Mouse (Mus musculus) embryo, embryonic 10.5 days (tissue): ENCODE measurements around the gene Inpp4a.

ENCODE experiments used
- DNase-seq: peaks from one replicate; pipeline ENCODE4 v3.0.0-alpha.2; 2015; ENCODE audit warnings: low spot score

Inpp4a gene

DNA sequence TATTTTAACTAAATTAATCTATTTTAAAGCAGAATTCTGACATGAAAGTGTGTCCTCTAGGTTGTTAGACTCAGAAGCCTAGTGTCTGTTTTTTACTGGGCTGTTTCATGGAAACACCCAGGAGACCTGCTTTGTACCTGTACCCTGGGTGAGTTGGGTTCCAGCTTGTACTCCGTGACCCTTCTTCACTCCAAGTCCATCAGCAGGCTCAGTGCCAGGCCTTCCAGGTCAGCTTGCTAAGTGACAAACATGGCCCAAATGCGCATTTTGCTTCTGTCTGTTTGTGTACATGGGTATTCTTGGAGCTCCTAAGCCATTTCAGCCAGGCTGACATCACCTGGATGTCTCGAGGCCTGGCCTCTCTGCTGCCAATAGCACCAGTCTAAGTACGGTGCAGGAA, 23.5 kb downstream of the Inpp4a start:
- no peak for DNase-seq

DNA sequence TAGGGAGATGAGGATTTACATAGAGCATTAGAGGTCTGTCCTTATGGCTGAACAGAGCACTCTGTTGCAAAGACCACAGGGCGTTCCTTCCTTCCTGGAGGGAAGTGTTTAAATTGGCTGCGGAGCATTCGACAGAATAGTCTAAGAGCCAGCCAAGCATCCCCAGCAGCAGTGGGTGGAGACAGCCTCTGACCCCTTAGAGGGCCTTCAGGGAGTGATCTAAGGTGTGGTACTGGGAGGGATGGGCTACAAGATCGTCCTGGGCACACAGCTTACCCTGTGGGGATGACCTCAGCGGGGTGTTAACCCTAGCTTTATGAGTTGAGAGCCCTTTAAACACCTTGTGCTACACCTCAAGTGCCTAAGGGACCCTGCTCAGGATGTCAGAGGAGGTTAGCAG, 24.9 kb downstream of the Inpp4a start:
- DNase-seq = no peak

DNA sequence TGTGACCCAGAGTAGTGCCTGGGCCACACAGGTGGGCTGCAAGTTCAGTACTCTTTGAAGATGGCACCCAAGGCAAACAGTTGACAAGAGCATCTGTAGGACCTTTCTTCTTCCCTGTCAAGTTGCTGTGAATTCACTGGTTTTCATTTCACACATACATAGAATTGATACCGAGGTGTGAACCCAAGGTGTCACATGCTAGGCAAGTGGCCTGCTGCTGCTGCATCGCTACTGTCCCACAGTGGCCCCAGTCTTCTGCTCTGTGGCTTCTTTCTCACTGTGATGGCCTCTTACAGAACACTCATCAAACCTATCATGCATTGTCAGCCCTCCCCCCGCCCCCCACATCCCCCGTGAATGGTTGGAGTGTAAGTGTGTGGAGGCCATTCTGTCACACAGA, 27.6 kb downstream of the Inpp4a start:
- no peak for DNase-seq

DNA sequence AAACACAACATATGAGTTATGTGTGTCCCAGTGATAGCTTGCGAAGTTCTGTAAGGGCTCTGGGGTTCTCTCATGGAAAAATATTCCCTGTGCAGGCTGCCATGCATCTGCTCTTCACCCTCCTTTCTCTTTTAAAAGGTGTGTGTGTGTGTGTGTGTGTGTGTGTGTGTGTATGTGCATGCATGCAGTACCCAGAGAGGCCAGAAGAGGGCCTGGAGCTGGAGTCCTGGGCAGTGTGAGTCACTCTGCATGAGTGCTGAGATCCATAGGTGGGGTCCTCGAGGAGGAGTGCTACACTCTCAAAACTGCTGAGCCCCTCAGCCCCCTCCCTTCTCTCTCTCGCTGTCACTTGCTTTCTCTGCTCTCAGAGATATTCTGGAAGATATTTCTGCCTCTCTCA, 29.5 kb downstream of the Inpp4a start:
- DNase-seq = no peak

DNA sequence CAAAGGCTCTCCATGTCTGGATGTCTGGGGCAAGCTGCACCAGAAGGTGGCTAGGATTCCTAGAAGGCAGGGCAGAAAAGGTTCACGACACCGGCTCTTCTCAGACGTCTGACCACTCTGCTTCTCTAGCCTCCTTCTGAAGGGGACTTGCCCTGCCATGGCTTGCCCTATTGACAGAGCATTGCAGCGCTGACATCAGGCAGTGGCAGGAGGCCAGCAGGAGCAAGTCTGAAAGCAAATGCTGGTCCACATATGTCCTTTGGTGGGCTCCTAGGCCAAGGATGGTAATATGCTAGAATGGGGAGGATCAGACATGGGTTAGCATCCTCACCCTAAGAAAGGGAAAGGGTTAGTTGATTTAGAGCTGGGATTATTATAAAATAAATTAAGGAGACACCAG, 30.2 kb downstream of the Inpp4a start:
- no peak for DNase-seq

DNA sequence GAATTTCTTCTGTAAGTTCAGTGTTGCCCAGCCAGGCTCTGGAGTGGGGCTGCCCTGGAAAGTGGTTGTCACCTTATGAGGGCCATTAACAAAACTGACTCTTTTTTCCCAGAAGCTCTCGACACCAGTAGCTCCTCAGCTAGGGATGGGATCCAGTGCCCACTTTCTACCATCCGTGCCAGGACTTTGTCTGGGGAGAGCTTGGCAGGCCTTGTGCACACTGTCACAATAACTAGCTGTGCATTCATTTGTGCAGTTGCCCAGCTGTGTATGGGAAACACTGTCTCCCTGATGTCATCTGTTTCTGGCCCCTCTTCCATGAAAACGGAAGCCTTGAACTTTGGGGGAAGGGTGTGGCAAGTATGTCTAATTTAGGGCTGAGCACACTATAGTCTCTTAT, 33.1 kb downstream of the Inpp4a start:
- no peak for DNase-seq

DNA sequence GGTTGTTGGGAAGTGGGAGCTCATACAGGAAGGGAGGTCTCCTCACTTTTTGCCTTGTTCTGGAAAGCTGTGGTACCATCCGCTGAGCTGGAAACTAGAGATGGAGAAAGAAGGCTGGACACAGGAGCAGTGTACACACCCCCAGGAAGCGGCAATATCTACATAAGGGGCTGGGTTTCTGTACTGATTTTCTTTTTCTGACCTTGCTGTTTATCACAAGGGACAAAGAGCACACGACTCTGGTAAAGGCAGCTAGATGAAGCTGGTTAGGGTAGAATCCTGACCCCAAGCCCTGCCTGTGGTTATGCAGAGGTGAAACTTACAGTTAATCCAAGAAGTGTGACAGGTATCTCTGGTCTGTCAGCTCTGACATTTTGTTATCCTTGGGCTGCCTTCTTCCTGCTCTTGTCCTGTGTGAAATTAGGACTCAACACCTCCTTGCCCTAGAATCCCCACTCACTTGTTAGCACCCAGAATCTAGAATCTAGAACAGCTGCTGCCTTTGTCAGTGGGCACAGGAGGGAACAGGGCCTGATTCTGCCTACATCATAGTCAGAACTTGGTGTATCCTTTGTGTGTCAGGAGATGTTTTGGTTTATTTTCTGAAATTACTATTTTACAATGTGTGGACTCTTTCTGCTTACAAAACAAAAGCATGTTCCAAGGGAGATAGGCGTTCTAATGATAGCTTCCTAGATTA, 34.2 kb downstream of the Inpp4a start:
- DNase-seq = no peak

DNA sequence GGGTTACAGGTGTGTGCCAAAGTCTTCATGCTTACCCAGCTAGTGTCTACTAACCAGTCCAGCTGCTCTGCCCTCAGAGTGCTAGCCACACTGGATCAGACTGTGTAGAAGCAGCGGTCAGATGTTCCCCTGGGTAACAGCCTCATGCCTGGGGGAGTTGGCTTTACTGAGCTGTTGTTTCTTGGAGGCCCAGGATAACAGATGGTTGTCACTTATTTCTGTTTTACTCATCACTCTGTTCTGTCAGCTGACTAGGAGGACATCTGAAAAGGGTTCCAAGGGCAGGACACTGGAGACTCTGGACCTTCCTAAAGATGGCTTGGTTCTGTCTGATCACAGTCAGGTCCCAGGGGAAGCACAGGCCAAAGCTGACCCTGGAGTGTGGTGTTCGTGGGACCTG, 36.4 kb downstream of the Inpp4a start:
- no peak for DNase-seq

DNA sequence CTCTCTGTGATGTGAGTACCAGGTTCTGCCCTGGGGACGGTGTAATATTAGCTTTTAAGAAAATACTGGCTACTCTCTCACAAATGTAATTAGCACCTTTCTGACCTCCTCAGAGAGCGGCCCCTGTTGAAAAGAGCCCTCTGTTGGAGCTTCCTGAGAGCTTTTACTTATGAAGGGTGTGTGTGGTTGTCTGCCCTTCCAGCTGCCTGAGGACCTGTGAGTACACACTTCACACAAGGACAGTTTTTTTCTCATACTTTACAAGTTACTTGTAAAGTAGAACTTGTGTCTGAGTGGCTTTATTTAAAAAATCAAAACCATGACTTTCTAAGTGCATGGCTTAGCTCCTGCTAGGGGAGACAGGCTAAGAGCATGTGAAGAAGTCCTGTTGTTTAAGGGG, 37.1 kb downstream of the Inpp4a start:
- DNase-seq = peak; percentile 34

DNA sequence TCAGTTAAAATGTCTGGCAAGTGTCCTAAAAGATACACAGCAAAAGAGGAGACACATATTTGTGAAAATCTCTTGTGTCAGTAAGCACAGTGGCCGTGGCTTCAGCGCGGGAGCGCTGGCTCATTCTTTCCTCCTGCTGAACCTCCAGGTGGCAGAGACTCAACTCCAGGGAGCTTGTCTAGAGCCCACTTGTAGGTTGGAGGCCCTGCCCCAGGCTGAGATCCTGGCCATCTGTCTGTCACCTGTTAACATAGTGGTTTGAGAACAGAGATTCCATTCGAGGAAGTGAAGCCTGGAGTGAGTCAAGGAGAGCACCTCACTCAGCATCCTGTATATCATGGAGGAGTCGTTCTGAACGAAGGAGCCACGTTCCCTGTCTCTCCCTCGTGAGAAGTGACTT, 37.6 kb downstream of the Inpp4a start:
- no peak for DNase-seq

DNA sequence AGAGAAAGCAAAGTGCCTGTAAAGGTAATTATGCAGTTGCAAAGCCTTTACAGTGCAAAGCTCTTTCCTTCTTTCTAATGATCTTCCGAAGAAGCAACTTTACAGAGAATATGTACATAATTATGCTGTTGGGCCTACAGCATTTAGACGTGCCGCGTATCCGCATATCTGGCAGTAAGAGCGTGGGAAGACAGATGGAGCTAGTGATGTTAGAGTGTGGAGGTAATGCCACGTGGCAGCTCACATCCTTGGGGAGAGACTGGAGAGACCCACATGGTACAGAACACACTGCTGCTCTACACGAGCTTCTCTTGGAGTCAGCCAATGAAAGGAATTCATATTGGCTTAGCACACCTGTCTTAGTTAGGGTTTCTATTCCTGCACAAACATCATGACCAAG, 39.5 kb downstream of the Inpp4a start:
- DNase-seq = no peak

DNA sequence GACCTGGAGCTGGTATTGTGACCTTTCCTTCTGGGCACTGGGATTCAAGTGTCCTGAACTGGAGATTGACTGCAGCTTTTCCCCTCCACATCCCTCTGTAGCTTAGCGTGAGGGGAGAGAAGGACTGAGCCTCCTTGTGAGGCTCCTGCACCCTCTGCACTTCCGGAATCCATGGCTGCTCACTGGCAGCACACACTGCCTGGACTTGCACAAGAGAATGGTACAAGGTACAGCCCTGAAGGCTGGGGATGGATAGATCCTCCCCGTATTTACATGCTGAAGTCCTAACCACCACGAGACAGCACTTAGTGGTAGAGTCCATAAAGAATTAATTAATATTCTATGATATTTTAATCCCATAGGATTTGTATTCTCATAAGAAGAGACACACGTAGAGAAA, 41.7 kb downstream of the Inpp4a start:
- DNase-seq = no peak

DNA sequence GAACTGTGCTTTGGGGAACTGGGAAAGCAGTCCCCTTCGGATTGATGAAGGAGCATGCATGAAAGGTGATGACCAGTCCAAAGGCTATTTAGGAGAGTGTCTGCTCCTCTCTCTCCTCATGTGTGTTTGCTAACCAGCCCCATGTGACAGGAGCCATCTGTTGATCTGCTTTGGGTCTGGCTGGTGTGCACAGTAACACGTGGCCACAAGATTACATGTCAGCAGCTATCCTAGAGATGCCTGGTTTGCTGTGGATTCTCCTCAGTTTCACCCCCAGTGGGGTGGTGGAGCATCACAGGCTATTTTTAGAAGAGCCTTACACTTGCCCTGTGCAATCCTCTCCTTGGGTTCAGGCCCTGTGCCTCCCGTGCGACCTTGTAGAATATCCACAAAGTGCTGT, 42.2 kb downstream of the Inpp4a start:
- no peak for DNase-seq

DNA sequence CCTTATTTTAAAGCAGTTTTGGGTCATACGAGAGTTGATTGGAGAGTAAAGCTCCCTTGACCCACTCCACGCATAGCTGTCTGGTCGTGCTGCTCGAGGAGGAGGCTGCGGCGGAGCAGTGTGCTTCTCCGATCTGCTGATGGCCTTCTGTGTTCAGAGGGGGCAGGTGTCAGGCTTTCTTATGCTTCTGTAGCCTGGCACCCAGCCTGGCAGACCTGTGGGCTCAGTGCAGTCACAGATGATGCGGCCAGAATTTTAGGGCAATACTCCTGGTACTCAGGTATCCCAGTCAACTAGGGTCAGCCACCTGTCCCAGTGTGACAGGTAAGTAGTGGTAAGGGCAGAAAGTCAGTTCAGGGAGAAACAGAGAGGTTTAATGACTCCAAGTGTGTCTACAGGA, 42.9 kb downstream of the Inpp4a start:
- DNase-seq = no peak

DNA sequence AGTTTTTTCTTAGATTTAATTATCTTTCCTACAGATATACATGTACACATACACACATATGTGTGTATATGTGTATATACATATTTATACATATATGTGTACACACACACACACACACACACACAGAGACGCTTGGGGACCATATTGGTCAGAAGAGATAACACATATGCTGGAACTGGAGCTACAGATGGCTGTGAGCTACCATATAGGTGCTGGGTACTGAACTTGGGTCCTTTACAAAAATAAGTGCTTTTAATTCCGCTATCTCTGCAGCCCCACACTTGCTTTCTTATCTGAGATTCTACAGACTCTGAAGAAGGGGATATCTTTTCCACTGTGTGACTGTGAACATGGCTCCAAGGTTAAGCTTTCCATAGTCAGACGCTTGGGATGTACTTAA, 43.6 kb downstream of the Inpp4a start:
- DNase-seq = no peak

DNA sequence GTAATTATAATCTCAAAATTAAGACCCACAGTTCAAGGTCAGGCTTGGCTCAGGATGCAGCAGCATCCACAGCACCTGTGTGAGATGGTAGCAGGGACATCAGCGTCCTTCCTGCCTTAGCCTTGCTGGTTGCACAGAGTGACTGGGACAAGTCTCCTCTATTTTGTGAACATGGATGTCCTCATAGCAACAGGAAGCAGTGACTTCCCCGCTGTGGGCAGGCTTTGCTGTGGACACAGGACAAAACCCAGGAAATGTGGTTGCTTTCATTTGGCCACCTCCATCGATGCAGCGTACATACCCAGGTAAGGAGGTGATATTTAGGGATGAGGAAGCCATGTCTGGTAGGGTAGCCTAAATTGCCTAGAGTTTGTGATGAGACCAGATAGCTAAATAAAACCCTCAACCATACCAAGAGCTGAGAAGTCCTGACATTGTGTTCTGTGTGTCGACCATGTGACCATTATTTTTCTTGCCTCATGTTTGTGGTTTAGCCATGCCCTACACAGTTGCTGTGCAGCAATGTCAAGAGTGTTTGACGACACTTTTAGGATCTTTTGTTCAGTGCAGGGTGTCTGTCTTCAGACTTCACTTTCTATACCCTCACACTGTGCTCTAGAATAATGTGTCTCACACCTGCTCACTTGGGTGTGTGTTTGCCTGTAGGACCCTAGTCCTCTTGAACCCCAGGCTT, 44.7 kb downstream of the Inpp4a start:
- DNase-seq = no peak

DNA sequence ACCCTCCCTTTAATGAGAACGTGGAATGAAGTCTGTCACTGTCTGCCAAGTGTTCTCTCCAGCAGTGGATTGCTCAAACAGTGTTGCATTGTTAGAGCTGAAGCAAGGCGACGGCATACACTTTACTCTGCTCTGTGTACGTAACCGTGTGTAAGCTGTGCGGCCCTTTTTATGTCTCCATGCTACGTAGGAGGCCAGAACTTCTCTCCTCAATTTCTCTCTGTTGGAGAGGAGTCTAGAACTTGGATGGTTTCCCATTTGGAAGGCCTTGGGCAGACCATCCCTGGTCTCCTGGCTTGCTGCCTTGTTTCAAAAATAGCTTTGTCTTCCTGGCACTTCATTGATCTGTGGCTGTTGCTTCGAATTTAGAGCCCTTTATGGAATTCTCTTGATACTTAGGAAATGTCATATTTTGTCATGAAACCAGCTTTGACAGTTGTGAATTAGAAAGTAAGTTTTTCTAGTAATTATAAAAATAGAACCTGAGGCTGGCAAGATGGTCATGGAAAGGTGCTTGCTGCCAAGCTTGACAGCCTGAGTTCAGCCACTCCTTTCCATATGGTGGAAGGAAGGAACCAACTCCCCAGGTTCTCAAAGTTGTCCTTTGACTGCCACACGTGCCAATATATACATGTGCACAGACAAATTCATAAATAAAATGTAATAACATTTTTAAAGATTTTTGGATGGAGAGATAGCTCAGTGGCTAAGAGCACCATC, 47.9 kb downstream of the Inpp4a start:
- no peak for DNase-seq

DNA sequence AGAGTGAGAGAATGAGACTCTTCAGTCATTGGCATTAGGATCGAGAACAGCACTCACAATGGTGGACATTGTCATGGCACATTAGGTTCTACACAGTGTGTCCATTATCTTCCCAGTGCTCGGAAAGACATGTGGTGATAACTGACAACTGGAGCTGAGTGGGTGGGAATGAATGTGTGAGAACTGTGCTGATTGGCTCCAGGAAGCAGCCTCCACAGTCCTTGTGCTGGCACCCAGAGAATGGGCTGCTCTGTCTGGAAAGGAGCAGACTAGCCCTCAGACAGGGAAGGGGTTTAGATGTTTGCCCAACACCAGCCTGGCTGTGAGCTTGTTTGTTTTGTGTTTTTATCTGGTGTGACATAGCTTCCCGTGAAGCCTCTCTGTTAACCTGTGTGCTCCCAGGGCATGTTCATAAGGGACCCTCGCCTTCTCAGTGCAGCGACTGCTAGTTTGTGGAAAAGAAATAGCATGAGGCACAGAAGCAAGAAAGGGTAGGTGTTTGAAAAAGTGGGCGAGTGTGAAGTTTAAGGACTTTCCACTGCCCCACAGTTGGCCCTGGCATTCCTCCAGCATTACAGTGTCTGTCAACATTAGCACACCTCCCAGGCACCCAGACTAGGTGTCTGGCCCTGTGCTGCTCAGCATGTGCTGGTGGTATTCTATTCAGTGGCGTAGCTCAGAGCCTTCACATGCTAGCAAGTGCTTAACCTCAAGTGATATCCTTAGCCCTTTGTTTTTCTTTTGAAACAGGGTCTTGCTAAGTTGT, 51.4 kb downstream of the Inpp4a start:
- DNase-seq = peak; percentile 24

DNA sequence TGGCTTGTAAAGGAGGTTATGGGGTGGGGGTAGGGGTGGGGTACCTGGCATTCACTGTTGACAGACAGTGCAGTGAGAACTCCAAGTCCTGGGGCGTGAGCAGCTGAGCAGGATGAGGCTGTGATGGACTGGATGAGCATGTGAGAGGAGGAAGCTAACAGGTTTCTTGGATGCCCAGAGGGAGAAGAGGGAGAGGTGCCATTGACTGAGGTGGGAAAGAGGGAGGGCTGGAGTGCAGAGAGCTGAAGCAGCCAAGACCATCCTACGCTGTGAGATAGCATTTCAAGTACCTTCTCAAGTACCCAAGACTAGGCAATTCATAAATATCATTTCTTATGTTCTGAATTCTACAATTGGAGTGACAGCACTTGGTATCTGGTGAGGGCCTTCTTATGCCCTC, 52.3 kb downstream of the Inpp4a start:
- no peak for DNase-seq

DNA sequence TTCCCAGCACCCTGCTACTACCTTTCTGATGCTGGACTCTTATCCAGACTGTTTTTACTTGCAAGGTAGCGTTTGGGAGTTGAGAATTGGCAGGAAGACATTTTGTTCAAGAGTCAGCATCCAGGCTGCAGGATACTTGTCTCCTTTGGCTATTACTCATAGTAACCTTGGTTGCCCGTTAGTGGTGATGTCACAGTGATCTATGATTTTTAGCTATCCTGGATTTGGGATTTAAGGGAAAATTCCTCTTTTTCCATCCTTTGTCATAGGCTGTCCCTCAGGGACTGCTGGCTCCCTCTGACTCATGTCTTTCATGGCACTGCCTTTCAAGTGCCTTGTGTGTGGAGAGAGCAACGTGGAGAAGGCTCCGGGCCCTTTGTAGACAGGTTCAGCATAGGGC, 53.8 kb downstream of the Inpp4a start:
- DNase-seq = no peak

DNA sequence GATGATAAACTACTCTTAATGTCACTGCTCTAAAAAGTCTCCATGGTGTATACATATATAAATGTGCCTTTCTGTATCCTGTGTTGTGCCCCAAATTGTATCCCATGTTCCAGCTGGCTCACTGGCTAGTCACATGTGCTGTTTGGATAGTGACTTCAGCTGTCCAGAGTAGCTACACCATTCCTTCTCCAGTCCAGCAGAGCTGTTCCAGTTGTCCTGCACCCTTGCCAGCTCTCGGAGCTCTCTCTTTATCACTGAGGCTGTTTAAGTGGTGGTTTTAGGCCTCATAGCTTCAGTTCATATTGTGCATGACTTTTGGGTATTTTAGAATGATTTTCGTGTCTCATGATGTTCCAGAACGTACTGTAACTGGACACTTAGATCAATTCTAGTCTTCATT, 55.8 kb downstream of the Inpp4a start:
- DNase-seq = no peak

DNA sequence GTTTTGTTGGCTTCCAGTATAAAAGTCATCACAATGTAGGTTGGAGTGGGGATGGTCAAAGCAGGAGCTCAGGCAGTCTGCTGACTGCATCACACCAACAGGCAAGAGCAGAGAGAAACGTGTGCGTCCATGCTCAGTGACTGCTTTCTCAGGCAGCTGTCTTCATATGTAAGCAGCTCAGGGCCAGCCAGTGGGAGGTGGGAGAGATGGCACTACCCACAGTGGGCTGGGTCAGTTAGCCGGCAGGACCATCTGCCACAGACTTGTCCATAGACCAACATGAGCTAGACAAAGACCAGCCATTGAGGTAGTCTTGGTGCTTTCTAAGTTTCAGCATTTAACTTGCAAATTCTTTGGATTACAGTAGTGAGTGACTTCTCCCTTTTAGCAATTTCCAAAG, 56.6 kb downstream of the Inpp4a start:
- DNase-seq = no peak

DNA sequence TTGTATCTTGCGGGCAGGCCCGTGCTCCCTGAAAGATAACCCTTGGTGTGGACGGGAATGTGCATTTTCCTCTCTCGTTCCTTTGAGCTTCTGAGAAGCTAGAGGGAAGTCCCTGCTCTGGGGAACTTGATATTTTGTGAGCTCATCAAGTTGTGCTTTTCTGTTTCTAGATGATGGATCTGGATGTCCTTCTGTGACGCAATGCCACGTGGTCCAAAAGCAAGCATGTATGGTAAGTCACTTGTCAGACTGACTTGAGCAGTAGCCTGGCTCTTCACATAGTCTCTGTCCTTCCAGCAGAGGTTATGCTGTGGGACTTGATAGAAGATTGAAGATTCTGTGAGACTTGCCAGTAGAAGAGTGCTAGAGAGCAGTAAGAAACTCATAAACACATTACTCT, 57.5 kb downstream of the Inpp4a start:
- DNase-seq = no peak
